Mouse (Mus musculus) ES-E14 (cell line): ENCODE data around the gene Actb.

Source experiments
- CHD2 ChIP-seq: IDR thresholded peaks from 2 replicates; pipeline ENCODE4 v1.6.1; 2014; ENCODE audit warnings: mild to moderate bottlenecking, low read depth, low read length, inconsistent platforms
- HCFC1 ChIP-seq: IDR thresholded peaks from 2 replicates; pipeline ENCODE4 v1.6.1; 2012; ENCODE audit warnings: low read length, inconsistent platforms, borderline replicate concordance; ENCODE audit not compliant: insufficient read depth
- ZC3H11A ChIP-seq: IDR thresholded peaks from 2 replicates; pipeline ENCODE4 v1.6.1; 2012; ENCODE audit warnings: low read depth, mild to moderate bottlenecking, inconsistent platforms, low read length, borderline replicate concordance
- ZNF384 ChIP-seq: IDR thresholded peaks from 2 replicates; pipeline ENCODE4 v1.6.1; 2012; ENCODE audit warnings: low read depth, low read length, inconsistent platforms

DNA sequence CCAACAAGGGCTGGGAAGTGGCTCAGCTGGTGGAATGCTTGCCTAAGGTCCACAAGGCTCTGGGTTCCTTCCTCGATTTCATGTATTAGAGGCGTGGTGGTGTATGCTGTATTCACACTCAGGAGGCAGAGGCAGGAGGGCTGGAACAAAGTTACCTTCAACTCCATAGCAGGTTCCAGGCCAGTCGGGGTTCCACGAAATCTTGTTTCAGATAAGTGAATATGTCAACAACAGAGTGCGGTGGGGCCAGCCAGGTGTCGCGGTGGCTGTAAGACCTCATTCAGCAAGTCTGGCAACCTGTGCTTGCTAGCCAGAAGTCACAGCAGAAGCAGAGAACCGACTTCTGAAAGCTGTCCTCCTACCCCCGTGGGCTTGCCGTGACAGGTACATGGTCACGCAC, 8.7 kb upstream of the Actb start:
- no peak for TF ChIP-seq ZC3H11A
- TF ChIP-seq HCFC1, result no peak
- no peak for TF ChIP-seq ZNF384
- TF ChIP-seq CHD2, result no peak
